Mouse (Mus musculus): ENCODE measurements around the gene Bod1l. TPM values are rescaled to one million over a fixed set of nuclear protein-coding genes. Genes with fewer than 3 reads are reported as not detected.
A peak's percentile ranks its signal among the peaks of the same experiment; 100 is the strongest.

Bod1l gene
- total and polyA plus RNA-seq, 3 experiments: 8.9 to 16.5 (median 15.4) TPM

- TF ChIP-seq RAD21 (IDR thresholded peaks at IDR 0.05; ENCODE audit: low read depth, low read length) (no peak; the same call in none of the 2 replicates), MEF2A (IDR thresholded peaks at IDR 0.05; ENCODE audit: borderline replicate concordance, low read depth, low read length) (peak; percentile 64; the same call in 1 of the 2 replicates), SMC3 (IDR thresholded peaks at IDR 0.05; ENCODE audit: low read depth, low read length) (peak; percentile 90), PAX5 (IDR thresholded peaks at IDR 0.05; ENCODE audit: low read length) (no peak), EP300 (IDR thresholded peaks at IDR 0.05; ENCODE audit: low read length) (peak; percentile 39), UBTF (IDR thresholded peaks at IDR 0.05; ENCODE audit: low read depth, low read length) (no peak), TBP (conservative IDR thresholded peaks at IDR 0.05; ENCODE audit: low read depth, low read length) (no peak), MAFK (IDR thresholded peaks at IDR 0.05; ENCODE audit: insufficient replicate concordance, low read length) (peak; percentile 29; the same call in 1 of the 2 replicates)
Observed at GRCm38 (mm10) chr5:41768382-41769040, 75.6 kb downstream of the Bod1l start (continued).

GRCm38 (mm10) chr5:41767296-41768200, 76.6 kb downstream of the Bod1l start:
- dilution Hi-C loops (cut with MboI; ENCODE audit: extremely low pct_ligation_motif_present, extremely low pct_unique_long_range_greater_than_20kb, low sequenced_read_pairs): no loop called here
- Histone ChIP-seq H3K27ac (ENCODE audit: insufficient read depth, low read depth) (no peak overlapping the region), H3K27me3 (replicated peaks) (no peaks in the 10 kb centered on the region), H3K9me3 (replicated peaks; ENCODE audit: low read length) (peaks cover 26% of the 10 kb centered on the region), H3K36me3 (replicated peaks in 1 of 2; ENCODE audit: control insufficient read depth in 1 of 2, insufficient read depth in 1 of 2, low read length in 1 of 2) (no peaks in the 10 kb centered on the region), H3K4me2 (ENCODE audit: insufficient read depth, low read depth, poor library complexity, severe bottlenecking) (peak overlapping the region; percentile 40; the same call in 1 of the 2 replicates), H3K79me2 (replicated peaks; ENCODE audit: control insufficient read depth, extremely low read depth, insufficient read depth, poor library complexity, severe bottlenecking) (no peaks in the 10 kb centered on the region), H3K4me1 (ENCODE audit: control insufficient read depth in 1 of 2, insufficient read depth in 2 of 2) (peaks cover 0 to 6% of the 10 kb centered on the region in 2 experiments; a peak in 2 of 4 replicates), H3K9ac (ENCODE audit: insufficient read depth, low read depth) (peak overlapping the region; percentile 36; the same call in 1 of the 2 replicates), H3K4me3 (replicated peaks in 1 of 3; ENCODE audit: low read depth in 2 of 3, low read length in 2 of 3, poor library complexity in 1 of 3) (peak overlapping the region in 1 of 3 experiments; percentile 51)
- TF ChIP-seq CTCF (conservative IDR thresholded peaks at IDR 0.05 in 1 of 2, IDR thresholded peaks at IDR 0.05 in 1 of 2; ENCODE audit: low read depth in 2 of 2, low read length in 2 of 2) (peak in 1 of 2 experiments; percentile 30; a peak in 2 of 4 replicates), KAT2A (IDR thresholded peaks at IDR 0.05; ENCODE audit: insufficient replicate concordance, low read length) (no peak)
- in situ Hi-C loops (cut with MboI; ENCODE audit: low pct_ligation_motif_present, low pct_unique_long_range_greater_than_20kb, low sequenced_read_pairs): loop anchor here (25.0 kb wide), 1 partner anchor 630 kb away; no protein-coding TSS in a partner anchor
- DNase-seq (ENCODE audit: extremely low read depth): no peak

GRCm38 (mm10) chr5:41766406-41767010, 77.6 kb downstream of the Bod1l start:
- Histone ChIP-seq H3K79me2 (replicated peaks; ENCODE audit: control insufficient read depth, extremely low read depth, insufficient read depth, poor library complexity, severe bottlenecking) (no peaks in the 10 kb centered on the region), H3K36me3 (replicated peaks in 1 of 2; ENCODE audit: control insufficient read depth in 1 of 2, insufficient read depth in 1 of 2, low read length in 1 of 2) (no peaks in the 10 kb centered on the region), H3K9ac (ENCODE audit: insufficient read depth, low read depth) (no peak overlapping the region), H3K4me2 (ENCODE audit: insufficient read depth, low read depth, poor library complexity, severe bottlenecking) (no peak overlapping the region), H3K4me3 (replicated peaks in 1 of 3; ENCODE audit: low read depth in 2 of 3, low read length in 2 of 3, poor library complexity in 1 of 3) (no peak overlapping the region), H3K27ac (ENCODE audit: insufficient read depth, low read depth) (no peak overlapping the region), H3K4me1 (ENCODE audit: control insufficient read depth in 1 of 2, insufficient read depth in 2 of 2) (peaks cover 0 to 6% of the 10 kb centered on the region in 2 experiments; a peak in 2 of 4 replicates), H3K27me3 (replicated peaks) (no peaks in the 10 kb centered on the region), H3K9me3 (replicated peaks; ENCODE audit: low read length) (peaks cover 37% of the 10 kb centered on the region)
- dilution Hi-C loops (cut with MboI; ENCODE audit: extremely low pct_ligation_motif_present, extremely low pct_unique_long_range_greater_than_20kb, low sequenced_read_pairs) (no loop called here), in situ Hi-C loops (cut with MboI; ENCODE audit: low pct_ligation_motif_present, low pct_unique_long_range_greater_than_20kb, low sequenced_read_pairs) (loop anchor here (25.0 kb wide), 1 partner anchor 629 kb away; no protein-coding TSS in a partner anchor)
- no peak for DNase-seq (ENCODE audit: extremely low read depth)
- TF ChIP-seq UBTF (IDR thresholded peaks at IDR 0.05; ENCODE audit: low read depth, low read length) (no peak), RCOR1 (conservative IDR thresholded peaks at IDR 0.05; ENCODE audit: low read depth, low read length) (no peak), USF2 (conservative IDR thresholded peaks at IDR 0.05; ENCODE audit: low read depth, low read length) (no peak), E2F4 (IDR thresholded peaks at IDR 0.05; ENCODE audit: insufficient replicate concordance, low read depth, low read length) (no peak), GABPA (IDR thresholded peaks at IDR 0.05; ENCODE audit: insufficient replicate concordance, low read depth, low read length) (no peak), ZNF384 (IDR thresholded peaks at IDR 0.05; ENCODE audit: low read depth, low read length) (no peak), HCFC1 (IDR thresholded peaks at IDR 0.05; ENCODE audit: low read depth, low read length) (no peak), CHD2 (IDR thresholded peaks at IDR 0.05; ENCODE audit: low read length) (no peak), POLR2AphosphoS2 (IDR thresholded peaks at IDR 0.05; ENCODE audit: low read depth, low read length) (no peak), EP300 (IDR thresholded peaks at IDR 0.05; ENCODE audit: low read length) (no peak), ZMIZ1 (IDR thresholded peaks at IDR 0.05; ENCODE audit: low read depth, low read length) (no peak), SIN3A (IDR thresholded peaks at IDR 0.05; ENCODE audit: low read length) (no peak), MXI1 (IDR thresholded peaks at IDR 0.05; ENCODE audit: low read depth, low read length) (no peak), ELF1 (IDR thresholded peaks at IDR 0.05; ENCODE audit: low read depth, low read length) (no peak), USF1 (IDR thresholded peaks at IDR 0.05; ENCODE audit: low read depth, low read length) (no peak), ZC3H11A (IDR thresholded peaks at IDR 0.05; ENCODE audit: low read depth, low read length) (no peak), BHLHE40 (IDR thresholded peaks at IDR 0.05; ENCODE audit: low read depth, low read length) (no peak), SMC3 (IDR thresholded peaks at IDR 0.05; ENCODE audit: low read depth, low read length) (no peak), RAD21 (IDR thresholded peaks at IDR 0.05; ENCODE audit: low read depth, low read length) (no peak), MAFK (IDR thresholded peaks at IDR 0.05; ENCODE audit: insufficient replicate concordance, low read length) (no peak)

Measured in CH12.LX (cell line).